Mouse (Mus musculus) embryonic facial prominence, embryonic 11.5 days (tissue): ENCODE measurements around the gene Msrb1. TPM values are rescaled to one million over a fixed set of nuclear protein-coding genes. Genes with fewer than 3 reads are reported as not detected.

ENCODE experiments used
- ATAC-seq: fragments of 200-750 bp; cut with Nextera tagmentation; replicated peaks from 2 replicates; pipeline ENCODE4 v1.8.0; 2017; ENCODE audit warnings: low read depth; ENCODE audit not compliant: insufficient number of reproducible peaks, low FRiP score, low TSS enrichment
- DNase-seq: peaks from one replicate; pipeline ENCODE4 v3.0.0-alpha.2; 2015; ENCODE audit warnings: low spot score
- H3K27ac ChIP-seq: fragments of 300-500 bp; sonication (generic); replicated peaks from 2 replicates; pipeline ENCODE4 v1.5.1; 2014; ENCODE audit warnings: mild to moderate bottlenecking, low read depth, low read length, control low read depth
- H3K27me3 ChIP-seq: fragments of 300-500 bp; sonication (generic); 2 replicates; pipeline ENCODE4 v1.6.1; 2014; ENCODE audit warnings: mild to moderate bottlenecking, low read length, moderate library complexity, mixed read lengths; ENCODE audit not compliant: control insufficient read depth, insufficient read depth
- H3K36me3 ChIP-seq: fragments of 300-500 bp; sonication (generic); replicated peaks from 2 replicates; pipeline ENCODE4 v1.6.1; 2014; ENCODE audit warnings: low read depth, mild to moderate bottlenecking, low read length, moderate library complexity, mixed read lengths; ENCODE audit not compliant: control insufficient read depth, insufficient read depth
- H3K4me1 ChIP-seq: fragments of 300-500 bp; sonication (generic); 2 replicates; pipeline ENCODE4 v1.6.1; 2014; ENCODE audit warnings: low read length, mixed read lengths; ENCODE audit not compliant: control insufficient read depth, insufficient read depth
- H3K4me2 ChIP-seq: fragments of 300-500 bp; sonication (generic); 2 replicates; pipeline ENCODE4 v1.6.1; 2014; ENCODE audit warnings: low read depth, mild to moderate bottlenecking, control low read depth, low read length, moderate library complexity
- H3K4me3 ChIP-seq: fragments of 300-500 bp; sonication (generic); 2 replicates; pipeline ENCODE4 v1.5.1; 2014; ENCODE audit warnings: low read depth, low read length, control low read depth
- H3K9ac ChIP-seq: fragments of 300-500 bp; sonication (generic); replicated peaks from 2 replicates; pipeline ENCODE4 v1.6.1; 2014; ENCODE audit warnings: mild to moderate bottlenecking, control low read depth, low read length
- H3K9me3 ChIP-seq: fragments of 300-500 bp; sonication (generic); replicated peaks from 2 replicates; pipeline ENCODE4 v1.6.1; 2016; ENCODE audit warnings: mild to moderate bottlenecking, low read length, inconsistent platforms, mixed read lengths; ENCODE audit not compliant: control insufficient read depth
- WGBS: fragments of 180-500 bp; shearing (Covaris S2); extraction: QIAGEN DNeasy Blood & Tissue Kit; methylation state at CpG from one replicate; pipeline ENCODE4 v1.1.7; 2014; 5-methylcytosine and 5-hydroxymethylcytosine counted together
- polyA plus RNA-seq: library from polyadenylated mRNA; unstranded; fragments of >200 nt; fragmentation: Nextera tagmentation; extraction: Ambion mirVana; gene quantifications from 2 replicates; pipeline ENCODE4 v1.2.1, GENCODE M21; 2014

Gene Msrb1
- polyA plus RNA-seq, 1 experiment from 2014 or later: 24.3 TPM

GRCm38 (mm10) chr17:24739926-24740325 is 3.5 kb downstream of the Msrb1 start:
- Histone ChIP-seq H3K27me3 (no peaks in the 10 kb centered on the region), H3K9ac (no peak overlapping the region), H3K9me3 (no peaks in the 10 kb centered on the region), H3K4me2 (no peak overlapping the region), H3K27ac (no peak overlapping the region), H3K36me3 (no peaks in the 10 kb centered on the region), H3K4me3 (no peak overlapping the region), H3K4me1 (no peaks in the 10 kb centered on the region)
- DNase-seq (no peak), ATAC-seq (no peak)
- 89% methylated on average over 8 of the region's 8 CpGs for WGBS

GRCm38 (mm10) chr17:24742307-24742706 is 5.9 kb downstream of the Msrb1 start:
- WGBS: 79% methylated on average over 8 of the region's 8 CpGs
- H3K36me3 ChIP-seq: no peaks in the 10 kb centered on the region
- H3K4me2 ChIP-seq: no peak overlapping the region
- H3K4me3 ChIP-seq: no peak overlapping the region
- no peak for ATAC-seq
- H3K4me1 ChIP-seq: peaks cover 2% of the 10 kb centered on the region; the same call in 1 of the 2 replicates
- no peak overlapping the region for H3K9ac ChIP-seq
- no peaks in the 10 kb centered on the region for H3K27me3 ChIP-seq
- H3K27ac ChIP-seq: no peak overlapping the region
- H3K9me3 ChIP-seq: no peaks in the 10 kb centered on the region
- DNase-seq: no peak

GRCm38 (mm10) chr17:24743896-24744295 is 7.5 kb downstream of the Msrb1 start:
- H3K4me3 ChIP-seq: no peak overlapping the region
- no peak overlapping the region for H3K9ac ChIP-seq
- ATAC-seq: no peak
- no peaks in the 10 kb centered on the region for H3K27me3 ChIP-seq
- H3K27ac ChIP-seq: no peak overlapping the region
- no peak for DNase-seq
- H3K9me3 ChIP-seq: no peaks in the 10 kb centered on the region
- H3K4me1 ChIP-seq: peaks cover 2% of the 10 kb centered on the region; the same call in 1 of the 2 replicates
- no peaks in the 10 kb centered on the region for H3K36me3 ChIP-seq
- no peak overlapping the region for H3K4me2 ChIP-seq
- WGBS: 78% methylated on average over 5 of the region's 5 CpGs

GRCm38 (mm10) chr17:24744381-24744780 is 7.9 kb downstream of the Msrb1 start:
- H3K36me3 ChIP-seq: no peaks in the 10 kb centered on the region
- H3K27ac ChIP-seq: no peak overlapping the region
- H3K9me3 ChIP-seq: no peaks in the 10 kb centered on the region
- H3K9ac ChIP-seq: no peak overlapping the region
- H3K4me3 ChIP-seq: no peak overlapping the region
- 66% methylated on average over 3 of the region's 3 CpGs for WGBS
- peaks cover 2% of the 10 kb centered on the region; the same call in 1 of the 2 replicates for H3K4me1 ChIP-seq
- DNase-seq (no peak), ATAC-seq (no peak)
- no peaks in the 10 kb centered on the region for H3K27me3 ChIP-seq
- H3K4me2 ChIP-seq: no peak overlapping the region

GRCm38 (mm10) chr17:24745526-24746497 is 9.4 kb downstream of the Msrb1 start:
- H3K27me3 ChIP-seq: peaks cover 9% of the 10 kb centered on the region
- H3K9me3 ChIP-seq: no peaks in the 10 kb centered on the region
- DNase-seq (peak; percentile 95), ATAC-seq (0 out of 2 replicates have a peak, but pooled peaks have one; percentile 20)
- H3K4me1 ChIP-seq: peaks cover 2% of the 10 kb centered on the region; the same call in 1 of the 2 replicates
- no peaks in the 10 kb centered on the region for H3K36me3 ChIP-seq
- no peak overlapping the region for H3K9ac ChIP-seq
- 21% methylated on average over 7 of the region's 7 CpGs for WGBS
- H3K27ac ChIP-seq: no peak overlapping the region
- H3K4me3 ChIP-seq: no peak overlapping the region
- no peak overlapping the region for H3K4me2 ChIP-seq

GRCm38 (mm10) chr17:24746986-24747385 is 10.5 kb downstream of the Msrb1 start:
- Histone ChIP-seq H3K27me3 (peaks cover 17% of the 10 kb centered on the region), H3K9me3 (no peaks in the 10 kb centered on the region), H3K4me1 (peaks cover 2% of the 10 kb centered on the region; the same call in 1 of the 2 replicates), H3K4me2 (no peak overlapping the region), H3K27ac (no peak overlapping the region; the same call in 1 of the 2 replicates), H3K4me3 (no peak overlapping the region), H3K9ac (no peak overlapping the region), H3K36me3 (no peaks in the 10 kb centered on the region)
- no peak for DNase-seq
- 0 out of 2 replicates have a peak, but pooled peaks have one; percentile 27 for ATAC-seq
- 39% methylated on average over 4 of the region's 4 CpGs for WGBS

GRCm38 (mm10) chr17:24751528-24751927 is 15.1 kb downstream of the Msrb1 start:
- Histone ChIP-seq H3K27me3 (peaks cover 45% of the 10 kb centered on the region), H3K27ac (no peak overlapping the region), H3K4me2 (no peak overlapping the region), H3K4me3 (no peak overlapping the region), H3K9ac (no peak overlapping the region), H3K9me3 (no peaks in the 10 kb centered on the region), H3K36me3 (no peaks in the 10 kb centered on the region), H3K4me1 (peaks cover 3% of the 10 kb centered on the region; the same call in 1 of the 2 replicates)
- 20% methylated on average over 4 of the region's 4 CpGs for WGBS
- DNase-seq: no peak
- no peak for ATAC-seq
